Mouse (Mus musculus) ES-Bruce4 (cell line): ENCODE results near the gene Uprt. TPM values are rescaled to one million over a fixed set of nuclear protein-coding genes. Genes with fewer than 3 reads are reported as not detected.

Experiments used
- H3K27ac ChIP-seq: 2 replicates; pipeline ENCODE4 v1.5.1; 2012; ENCODE audit warnings: low read length, inconsistent platforms; ENCODE audit not compliant: insufficient read depth
- H3K27me3 ChIP-seq: 2 replicates; pipeline ENCODE4 v1.6.1; 2012; ENCODE audit warnings: mild to moderate bottlenecking, low read length, inconsistent platforms; ENCODE audit not compliant: control insufficient read depth, poor library complexity, insufficient read depth, severe bottlenecking
- H3K36me3 ChIP-seq: 2 replicates; pipeline ENCODE4 v1.6.1; 2012; ENCODE audit warnings: inconsistent platforms, mild to moderate bottlenecking, low read length, moderate library complexity; ENCODE audit not compliant: control insufficient read depth, poor library complexity, insufficient read depth, severe bottlenecking
- H3K4me1 ChIP-seq: one replicate; pipeline ENCODE4 v1.8.1; 2011; ENCODE audit warnings: low read length; ENCODE audit not compliant: control insufficient read depth, insufficient read depth
- H3K4me3 ChIP-seq: 2 replicates; pipeline ENCODE4 v1.5.1; 2011; ENCODE audit warnings: low read depth, mild to moderate bottlenecking, low read length
- H3K9ac ChIP-seq: 2 replicates; pipeline ENCODE4 v1.6.1; 2012; ENCODE audit warnings: low read depth, mild to moderate bottlenecking, inconsistent platforms; ENCODE audit not compliant: poor library complexity, severe bottlenecking
- H3K9me3 ChIP-seq: replicated peaks from 2 replicates; pipeline ENCODE4 v1.6.1; 2012; ENCODE audit warnings: mild to moderate bottlenecking, low read length, inconsistent platforms; ENCODE audit not compliant: control insufficient read depth, poor library complexity, insufficient read depth, severe bottlenecking
- CTCF ChIP-seq: IDR thresholded peaks from one replicate; pipeline ENCODE4 v1.8.1; 2011; ENCODE audit warnings: low read depth, low read length
- EP300 ChIP-seq: IDR thresholded peaks from 2 replicates; pipeline ENCODE4 v1.6.1; 2011; ENCODE audit warnings: low read depth, low read length; ENCODE audit not compliant: insufficient read depth
- POLR2A ChIP-seq: IDR thresholded peaks from one replicate; pipeline ENCODE4 v1.8.1; 2011; ENCODE audit warnings: low read length; ENCODE audit not compliant: insufficient read depth
- polyA plus RNA-seq: library from polyadenylated mRNA; stranded (reverse); fragments of >200 nt; gene quantifications from 2 replicates; pipeline ENCODE4 v1.2.4, GENCODE M21; 2011; ENCODE audit warnings: low read depth; ENCODE audit not compliant: missing spikeins, insufficient read depth, insufficient read length

Uprt gene
- polyA plus RNA-seq, 1 experiment = 5.2 TPM

GRCm38 (mm10) chrX:104542635-104543034, 60.0 kb downstream of the Uprt start:
- Histone ChIP-seq H3K9ac (no peak overlapping the region), H3K27ac (no peak overlapping the region), H3K4me3 (no peak overlapping the region), H3K9me3 (no peaks in the 10 kb centered on the region), H3K4me1 (no peaks in the 10 kb centered on the region), H3K36me3 (no peaks in the 10 kb centered on the region), H3K27me3 (no peaks in the 10 kb centered on the region)
- TF ChIP-seq CTCF (no peak), POLR2A (no peak), EP300 (no peak)

- H3K27me3 ChIP-seq = no peaks in the 10 kb centered on the region
Measured at GRCm38 (mm10) chrX:104543919-104544595, 61.4 kb downstream of the Uprt start.

GRCm38 (mm10) chrX:104545283-104545682, 62.7 kb downstream of the Uprt start:
- Histone ChIP-seq H3K4me1 (no peaks in the 10 kb centered on the region), H3K9ac (no peak overlapping the region), H3K9me3 (no peaks in the 10 kb centered on the region), H3K27me3 (no peaks in the 10 kb centered on the region), H3K4me3 (no peak overlapping the region), H3K36me3 (no peaks in the 10 kb centered on the region), H3K27ac (no peak overlapping the region)
- TF ChIP-seq EP300 (no peak), POLR2A (no peak), CTCF (no peak)

More at GRCm38 (mm10) chrX:104543919-104544595, 61.4 kb downstream of the Uprt start:
- Histone ChIP-seq H3K4me1 (no peaks in the 10 kb centered on the region), H3K9ac (no peak overlapping the region), H3K27ac (no peak overlapping the region), H3K9me3 (no peaks in the 10 kb centered on the region), H3K36me3 (no peaks in the 10 kb centered on the region), H3K4me3 (no peak overlapping the region)
- TF ChIP-seq POLR2A (no peak), CTCF (no peak), EP300 (no peak)

Other genes starting within 250 kb of the Uprt start
- gene Abcb7, start 69.0 kb upstream of the Uprt start, polyA plus RNA-seq = 40.3 and 49.2 TPM in 2 replicates
- gene Zdhhc15, start 188.2 kb downstream of the Uprt start, polyA plus RNA-seq = 6.9 and 7.4 TPM in 2 replicates